Comparison of ENCODE assay signal across 18 mouse cellular contexts in genomic region chr13:63321689-63322088, GRCm38 (mm10).
DNase-seq lines count a peak whose midpoint lies in the region; ATAC-seq and TF ChIP-seq lines count a peak whose summit lies in the region.
"Had no signal": no experiment of that assay in that cellular context is flagged by ENCODE, and none has a peak within 500 bp of the region (broad histone marks: within the 10 kb centered on the region; RNA-seq: fewer than 3 reads in every experiment).

No protein-coding gene starts in this region.

- no peak overlapping the region for H3K4me2 ChIP-seq in liver, embryonic 11.5 days
- H3K4me2 ChIP-seq: forebrain, embryonic 12.5 days had no signal

- H3K36me3 ChIP-seq in liver, adult 2 months (ENCODE audit: control insufficient read depth, insufficient read depth, low read length): no peaks in the 10 kb centered on the region
- H3K36me3 ChIP-seq in liver, embryonic 11.5 days (ENCODE audit: control insufficient read depth, insufficient read depth, low read length): no peaks in the 10 kb centered on the region

- no peak overlapping the region for H3K4me3 ChIP-seq in gastrocnemius, adult 2 months
- no peak overlapping the region for H3K4me3 ChIP-seq in liver, adult 2 months (ENCODE audit: insufficient read depth, low read depth, low read length)
- H3K4me3 ChIP-seq in liver, embryonic 11.5 days (ENCODE audit: low read depth, low read length): no peak overlapping the region
- H3K4me3 ChIP-seq in cortical plate, adult 2 months (ENCODE audit: insufficient read depth, low read length): no peak overlapping the region
- H3K4me3 ChIP-seq: forebrain, embryonic 12.5 days; heart, embryonic 10.5 days had no signal

- no peak for TF ChIP-seq POLR2A in liver, adult 2 months (IDR thresholded peaks at IDR 0.05; ENCODE audit: extremely low read depth, insufficient read depth, low read length)
- no peak for TF ChIP-seq POLR2A in cortical plate, adult 2 months (IDR thresholded peaks at IDR 0.05; ENCODE audit: extremely low read depth, insufficient read depth, low read length)

- 50% methylated on average over 5 of the region's 5 CpGs for WGBS in liver, adult 2 months
- WGBS in liver, embryonic 11.5 days: 83% methylated on average over 5 of the region's 5 CpGs

- H3K27ac ChIP-seq in gastrocnemius, adult 2 months: peak overlapping the region; percentile 66
- no peak overlapping the region for H3K27ac ChIP-seq in liver, adult 2 months (replicated peaks; ENCODE audit: insufficient read depth, low read depth, low read length)
- no peak overlapping the region for H3K27ac ChIP-seq in liver, embryonic 11.5 days (ENCODE audit: low read depth, low read length)
- peak overlapping the region; percentile 74 for H3K27ac ChIP-seq in cortical plate, adult 2 months (ENCODE audit: insufficient read depth, low read length)
- H3K27ac ChIP-seq: forebrain, embryonic 12.5 days; heart, embryonic 10.5 days had no signal

- no peak for ATAC-seq in liver, embryonic 11.5 days (replicated peaks; ENCODE audit: low FRiP score)
- ATAC-seq: activated CD4-positive, CD25-positive, alpha-beta regulatory T cell, adult 4 months; CD4-positive, CD25-positive, alpha-beta regulatory T cell, adult 4 months; inflammation-experienced regulatory T-cells, adult 6 months; lung, postnatal 0 days had no signal

- H3K27me3 ChIP-seq in liver, adult 2 months (ENCODE audit: control insufficient read depth, insufficient read depth, low read length): no peaks in the 10 kb centered on the region
- H3K27me3 ChIP-seq in liver, embryonic 11.5 days (replicated peaks; ENCODE audit: control insufficient read depth, insufficient read depth, low read length): no peaks in the 10 kb centered on the region
- H3K27me3 ChIP-seq: forebrain, embryonic 12.5 days had no signal

- H3K9me3 ChIP-seq in liver, embryonic 11.5 days (ENCODE audit: control insufficient read depth, low read length): no peaks in the 10 kb centered on the region
- H3K9me3 ChIP-seq: forebrain, embryonic 12.5 days; heart, embryonic 10.5 days had no signal

- no peak overlapping the region for H3K9ac ChIP-seq in liver, adult 2 months (ENCODE audit: low read depth, low read length)
- H3K9ac ChIP-seq in liver, embryonic 11.5 days (ENCODE audit: low read depth, low read length): no peak overlapping the region
- H3K9ac ChIP-seq: forebrain, embryonic 12.5 days had no signal

- intact Hi-C loops in gastrocnemius, adult 2 months (cut with DNase I): loop anchor here (5.0 kb wide), 1 partner anchor 34 kb away; no protein-coding TSS in a partner anchor

- no peaks in the 10 kb centered on the region for H3K79me2 ChIP-seq in liver, adult 2 months (ENCODE audit: control insufficient read depth, insufficient read depth, low read length)

- DNase-seq in gastrocnemius, adult 2 months: peak; percentile 67
- no peak for DNase-seq in gastrocnemius, postnatal 4 days (ENCODE audit: low spot score in 2 of 2)
- DNase-seq in liver, adult 2 months (ENCODE audit: extremely low read depth, low read depth, low spot score): no peak
- DNase-seq in liver, embryonic 11.5 days (ENCODE audit: low spot score): no peak
- peak; percentile 67 for DNase-seq in 416B (ENCODE audit: low read depth)
- no peak for DNase-seq in heart, adult 9 months (ENCODE audit: low spot score in 2 of 2)
- no peak for DNase-seq in frontal cortex, postnatal 14 days (ENCODE audit: low spot score in 2 of 2)
- DNase-seq: cerebellum, adult 8-10 months; left cerebral cortex, postnatal 4 days; right cerebral cortex, postnatal 25 days; thymus, adult 2 months had no signal

- peak; percentile 39 for TF ChIP-seq CTCF in gastrocnemius, adult 2 months (IDR thresholded peaks at IDR 0.05)
- peak; percentile 38 for TF ChIP-seq CTCF in liver, adult 2 months (IDR thresholded peaks at IDR 0.05; ENCODE audit: low read depth, low read length)
- TF ChIP-seq CTCF in cortical plate, adult 2 months (IDR thresholded peaks at IDR 0.05; ENCODE audit: extremely low read depth, insufficient read depth, low read length): no peak

- peaks cover 23% of the 10 kb centered on the region for H3K4me1 ChIP-seq in liver, adult 2 months (ENCODE audit: control insufficient read depth, insufficient read depth, low read length)
- peaks cover 18% of the 10 kb centered on the region for H3K4me1 ChIP-seq in liver, embryonic 11.5 days (replicated peaks; ENCODE audit: control insufficient read depth, insufficient read depth, low read length)
- peaks cover 6% of the 10 kb centered on the region for H3K4me1 ChIP-seq in cortical plate, adult 2 months (ENCODE audit: control insufficient read depth, insufficient read depth, low read length)

Comparison
In these comparisons a context has a peak if more than half of its experiments do, and no peak if none do; other contexts are left out.
1. DNase-seq: peak in gastrocnemius, adult 2 months (single experiment) and 416B (single experiment); none in gastrocnemius, postnatal 4 days (0 of 2), liver, adult 2 months (single experiment), liver, embryonic 11.5 days (single experiment), heart, adult 9 months (0 of 2) and frontal cortex, postnatal 14 days (0 of 2).
2. H3K27ac ChIP-seq: peak in gastrocnemius, adult 2 months (single experiment) and cortical plate, adult 2 months (single experiment); none in liver, adult 2 months (single experiment) and liver, embryonic 11.5 days (single experiment).